Mouse (Mus musculus): Measurements from ENCODE around the gene Dnah12. TPM values are rescaled to one million over a fixed set of nuclear protein-coding genes. Genes with fewer than 3 reads are reported as not detected.
A peak's percentile ranks its signal among the peaks of the same experiment; 100 is the strongest.
"Not testable (repeated sequence)": the region's sequence is repeated elsewhere in the genome, so short reads cannot be mapped to it uniquely, and the experiment has no call there.

Dnah12 gene
- total and polyA plus RNA-seq, 2 experiments from 2014 or later: 0.14 to 0.63 TPM

GRCm38 (mm10) chr14:26675371-26675770 is 17.7 kb upstream of the Dnah12 start:
- no peaks in the 10 kb centered on the region for H3K36me3 ChIP-seq (ENCODE audit: insufficient read depth, low read length)
- H3K27ac ChIP-seq: no peak overlapping the region
- peaks cover 4% of the 10 kb centered on the region; the same call in 1 of the 2 replicates for H3K4me1 ChIP-seq (ENCODE audit: insufficient read depth, low read length)
- H3K27me3 ChIP-seq (ENCODE audit: insufficient read depth, low read length): no peaks in the 10 kb centered on the region
- DNase-seq (ENCODE audit: low spot score) (peak; percentile 32), ATAC-seq (no peak)
- no peak overlapping the region for H3K4me2 ChIP-seq (ENCODE audit: low read depth, low read length)
- H3K4me3 ChIP-seq (ENCODE audit: low read length): no peak overlapping the region
- no peaks in the 10 kb centered on the region for H3K9me3 ChIP-seq (ENCODE audit: low read length)
- 24% methylated on average over 12 of the region's 12 CpGs for WGBS
- TF ChIP-seq CTCF (IDR thresholded peaks at IDR 0.05; ENCODE audit: low read depth): peak; percentile 49
- no peak overlapping the region for H3K9ac ChIP-seq (replicated peaks; ENCODE audit: low read length)

GRCm38 (mm10) chr14:26675791-26676190 is 17.3 kb upstream of the Dnah12 start:
- DNase-seq (ENCODE audit: low spot score) (no peak), ATAC-seq (no peak)
- Histone ChIP-seq H3K9ac (replicated peaks; ENCODE audit: low read length) (no peak overlapping the region), H3K27me3 (ENCODE audit: insufficient read depth, low read length) (no peaks in the 10 kb centered on the region), H3K36me3 (ENCODE audit: insufficient read depth, low read length) (no peaks in the 10 kb centered on the region), H3K9me3 (ENCODE audit: low read length) (no peaks in the 10 kb centered on the region), H3K4me1 (ENCODE audit: insufficient read depth, low read length) (no peaks in the 10 kb centered on the region), H3K4me2 (ENCODE audit: low read depth, low read length) (no peak overlapping the region), H3K27ac (no peak overlapping the region), H3K4me3 (ENCODE audit: low read length) (no peak overlapping the region)
- 79% methylated on average over 5 of the region's 5 CpGs for WGBS
- TF ChIP-seq CTCF (IDR thresholded peaks at IDR 0.05; ENCODE audit: low read depth): no peak

GRCm38 (mm10) chr14:26690727-26691126 is 2.3 kb upstream of the Dnah12 start:
- no peak for TF ChIP-seq CTCF (IDR thresholded peaks at IDR 0.05; ENCODE audit: low read depth)
- Histone ChIP-seq H3K4me3 (ENCODE audit: low read length) (no peak overlapping the region), H3K4me2 (ENCODE audit: low read depth, low read length) (no peak overlapping the region), H3K9ac (replicated peaks; ENCODE audit: low read length) (no peak overlapping the region), H3K4me1 (ENCODE audit: insufficient read depth, low read length) (no peaks in the 10 kb centered on the region), H3K27me3 (ENCODE audit: insufficient read depth, low read length) (no peaks in the 10 kb centered on the region), H3K9me3 (ENCODE audit: low read length) (no peaks in the 10 kb centered on the region), H3K36me3 (ENCODE audit: insufficient read depth, low read length) (no peaks in the 10 kb centered on the region), H3K27ac (no peak overlapping the region)
- ATAC-seq (no peak), DNase-seq (ENCODE audit: low spot score) (no peak)
- WGBS: 55% methylated on average over 2 of the region's 2 CpGs

- H3K36me3 ChIP-seq (ENCODE audit: insufficient read depth, low read length): no peaks in the 10 kb centered on the region
- H3K4me3 ChIP-seq (ENCODE audit: low read length): no peak overlapping the region
- no peaks in the 10 kb centered on the region for H3K27me3 ChIP-seq (ENCODE audit: insufficient read depth, low read length)
- H3K9me3 ChIP-seq (ENCODE audit: low read length): no peaks in the 10 kb centered on the region
- DNase-seq (ENCODE audit: low spot score) (peak; percentile 8), ATAC-seq (no peak)
- WGBS: 44% methylated on average over 2 of the region's 2 CpGs
- H3K4me1 ChIP-seq (ENCODE audit: insufficient read depth, low read length): no peaks in the 10 kb centered on the region
- H3K9ac ChIP-seq (replicated peaks; ENCODE audit: low read length): no peak overlapping the region
- no peak overlapping the region for H3K27ac ChIP-seq
- no peak overlapping the region for H3K4me2 ChIP-seq (ENCODE audit: low read depth, low read length)
- no peak for TF ChIP-seq CTCF (IDR thresholded peaks at IDR 0.05; ENCODE audit: low read depth)
Measured at GRCm38 (mm10) chr14:26691363-26691762, 1.7 kb upstream of the Dnah12 start.

- Histone ChIP-seq H3K9me3 (ENCODE audit: low read length) (no peaks in the 10 kb centered on the region), H3K4me1 (ENCODE audit: insufficient read depth, low read length) (no peaks in the 10 kb centered on the region), H3K36me3 (ENCODE audit: insufficient read depth, low read length) (no peaks in the 10 kb centered on the region), H3K27ac (no peak overlapping the region), H3K9ac (replicated peaks; ENCODE audit: low read length) (no peak overlapping the region), H3K27me3 (ENCODE audit: insufficient read depth, low read length) (no peaks in the 10 kb centered on the region), H3K4me2 (ENCODE audit: low read depth, low read length) (no peak overlapping the region), H3K4me3 (ENCODE audit: low read length) (no peak overlapping the region)
- peak; percentile 57 for TF ChIP-seq CTCF (IDR thresholded peaks at IDR 0.05; ENCODE audit: low read depth)
- no peak for ATAC-seq
- DNase-seq (ENCODE audit: low spot score): peak; percentile 58
Measured at GRCm38 (mm10) chr14:26697912-26698311, 4.8 kb downstream of the Dnah12 start.

- not testable (repeated sequence) for H3K4me3 ChIP-seq (ENCODE audit: low read length); H3K4me1 ChIP-seq (ENCODE audit: insufficient read depth, low read length); H3K36me3 ChIP-seq (ENCODE audit: insufficient read depth, low read length); H3K4me2 ChIP-seq (ENCODE audit: low read depth, low read length); H3K9me3 ChIP-seq (ENCODE audit: low read length); DNase-seq (ENCODE audit: low spot score); H3K27me3 ChIP-seq (ENCODE audit: insufficient read depth, low read length); ATAC-seq; H3K9ac ChIP-seq (replicated peaks; ENCODE audit: low read length); H3K27ac ChIP-seq
- WGBS: 85% methylated on average over 5 of the region's 5 CpGs
Measured at GRCm38 (mm10) chr14:26705246-26705645, 12.2 kb downstream of the Dnah12 start.

GRCm38 (mm10) chr14:26719696-26720095 is 26.6 kb downstream of the Dnah12 start:
- H3K27ac ChIP-seq; H3K9me3 ChIP-seq (ENCODE audit: low read length); H3K36me3 ChIP-seq (ENCODE audit: insufficient read depth, low read length); H3K27me3 ChIP-seq (ENCODE audit: insufficient read depth, low read length); H3K4me3 ChIP-seq (ENCODE audit: low read length); H3K4me2 ChIP-seq (ENCODE audit: low read depth, low read length); H3K4me1 ChIP-seq (ENCODE audit: insufficient read depth, low read length); DNase-seq (ENCODE audit: low spot score); H3K9ac ChIP-seq (replicated peaks; ENCODE audit: low read length); ATAC-seq: not testable (repeated sequence)
- WGBS: 78% methylated on average over 2 of the region's 2 CpGs

Data from hindbrain, postnatal 0 days (tissue).